Mouse (Mus musculus): ENCODE results near the gene Med31. TPM values are rescaled to one million over a fixed set of nuclear protein-coding genes. Genes with fewer than 3 reads are reported as not detected.
A peak's percentile ranks its signal among the peaks of the same experiment; 100 is the strongest.

Med31 gene
- total and polyA plus RNA-seq, 3 experiments = 21.7 to 33.4 (median 25.5) TPM

GRCm38 (mm10) chr11:72217116-72217515 lies 1.7 kb upstream of the Med31 start:
- TF ChIP-seq ZNF384 (IDR thresholded peaks at IDR 0.05; ENCODE audit: low read depth, low read length) (no peak), MYC (IDR thresholded peaks at IDR 0.05; ENCODE audit: low read depth, low read length) (no peak), ZKSCAN1 (IDR thresholded peaks at IDR 0.05; ENCODE audit: borderline replicate concordance, low read depth, low read length) (no peak), ZC3H11A (IDR thresholded peaks at IDR 0.05; ENCODE audit: low read depth, low read length) (no peak), TCF12 (IDR thresholded peaks at IDR 0.05; ENCODE audit: low read depth, low read length) (no peak), JUND (conservative IDR thresholded peaks at IDR 0.05; ENCODE audit: low read depth, low read length) (no peak), USF2 (conservative IDR thresholded peaks at IDR 0.05; ENCODE audit: low read depth, low read length) (no peak), CTCF (conservative IDR thresholded peaks at IDR 0.05 in 1 of 2, IDR thresholded peaks at IDR 0.05 in 1 of 2; ENCODE audit: low read depth in 2 of 2, low read length in 2 of 2) (no peak)
- Histone ChIP-seq H3K4me2 (ENCODE audit: insufficient read depth, low read depth, poor library complexity, severe bottlenecking) (no peak overlapping the region), H3K4me1 (ENCODE audit: control insufficient read depth in 1 of 2, insufficient read depth in 2 of 2) (peaks cover 10 to 42% of the 10 kb centered on the region in 2 experiments), H3K27me3 (replicated peaks) (no peaks in the 10 kb centered on the region), H3K4me3 (replicated peaks in 1 of 3; ENCODE audit: low read depth in 2 of 3, low read length in 2 of 3, poor library complexity in 1 of 3) (no peak overlapping the region), H3K9ac (ENCODE audit: insufficient read depth, low read depth) (no peak overlapping the region), H3K9me3 (replicated peaks; ENCODE audit: low read length) (no peaks in the 10 kb centered on the region), H3K79me2 (replicated peaks; ENCODE audit: control insufficient read depth, extremely low read depth, insufficient read depth, poor library complexity, severe bottlenecking) (peaks cover 4% of the 10 kb centered on the region; the same call in 1 of the 2 replicates), H3K27ac (ENCODE audit: insufficient read depth, low read depth) (no peak overlapping the region), H3K36me3 (replicated peaks in 1 of 2; ENCODE audit: control insufficient read depth in 1 of 2, insufficient read depth in 1 of 2, low read length in 1 of 2) (peaks cover 2 to 10% of the 10 kb centered on the region in 2 experiments)
- no peak for DNase-seq (ENCODE audit: extremely low read depth)
- in situ Hi-C loops (cut with MboI; ENCODE audit: low pct_ligation_motif_present, low pct_unique_long_range_greater_than_20kb, low sequenced_read_pairs) = loop anchor here (5.0 to 25.0 kb wide), 2 partner anchors 220 to 320 kb away; partner anchors contain the start of gene Ggt6
- dilution Hi-C loops (cut with MboI; ENCODE audit: extremely low pct_ligation_motif_present, extremely low pct_unique_long_range_greater_than_20kb, low sequenced_read_pairs) = no loop called here

- in situ Hi-C loops (cut with MboI; ENCODE audit: low pct_ligation_motif_present, low pct_unique_long_range_greater_than_20kb, low sequenced_read_pairs) = loop anchor here (5.0 to 25.0 kb wide), 2 partner anchors 223 to 323 kb away; partner anchors contain the start of gene Ggt6
- TF ChIP-seq CTCF (conservative IDR thresholded peaks at IDR 0.05 in 1 of 2, IDR thresholded peaks at IDR 0.05 in 1 of 2; ENCODE audit: low read depth in 2 of 2, low read length in 2 of 2) (no peak), SIN3A (IDR thresholded peaks at IDR 0.05; ENCODE audit: low read length) (peak; percentile 96), CHD2 (IDR thresholded peaks at IDR 0.05; ENCODE audit: low read length) (no peak), SMC3 (IDR thresholded peaks at IDR 0.05; ENCODE audit: low read depth, low read length) (no peak), IRF4 (IDR thresholded peaks at IDR 0.05; ENCODE audit: low read depth, low read length) (peak; percentile 64), RCOR1 (conservative IDR thresholded peaks at IDR 0.05; ENCODE audit: low read depth, low read length) (no peak), MYC (IDR thresholded peaks at IDR 0.05; ENCODE audit: low read depth, low read length) (0 out of 2 replicates have a peak, but pooled peaks have one; percentile 85), ELF1 (IDR thresholded peaks at IDR 0.05; ENCODE audit: low read depth, low read length) (peak; percentile 95), BHLHE40 (IDR thresholded peaks at IDR 0.05; ENCODE audit: low read depth, low read length) (no peak), NRF1 (IDR thresholded peaks at IDR 0.05; ENCODE audit: low read depth, low read length) (peak; percentile 91), RAD21 (IDR thresholded peaks at IDR 0.05; ENCODE audit: low read depth, low read length) (no peak), MXI1 (IDR thresholded peaks at IDR 0.05; ENCODE audit: low read depth, low read length) (peak; percentile 88), PAX5 (IDR thresholded peaks at IDR 0.05; ENCODE audit: low read length) (no peak), TBP (conservative IDR thresholded peaks at IDR 0.05; ENCODE audit: low read depth, low read length) (peak; percentile 41; the same call in 1 of the 2 replicates), JUN (IDR thresholded peaks at IDR 0.05; ENCODE audit: insufficient read depth, low read depth, low read length) (peak; percentile 37; the same call in 1 of the 2 replicates), UBTF (IDR thresholded peaks at IDR 0.05; ENCODE audit: low read depth, low read length) (no peak), JUND (conservative IDR thresholded peaks at IDR 0.05; ENCODE audit: low read depth, low read length) (no peak), ZC3H11A (IDR thresholded peaks at IDR 0.05; ENCODE audit: low read depth, low read length) (no peak), NELFE (IDR thresholded peaks at IDR 0.05; ENCODE audit: low read depth, low read length) (peak; percentile 74), USF1 (IDR thresholded peaks at IDR 0.05; ENCODE audit: low read depth, low read length) (peak; percentile 2; the same call in 1 of the 2 replicates), E2F4 (IDR thresholded peaks at IDR 0.05; ENCODE audit: insufficient replicate concordance, low read depth, low read length) (no peak), GABPA (IDR thresholded peaks at IDR 0.05; ENCODE audit: insufficient replicate concordance, low read depth, low read length) (peak; percentile 98), CHD1 (IDR thresholded peaks at IDR 0.05; ENCODE audit: low read depth, low read length) (no peak), POLR2A (IDR thresholded peaks at IDR 0.05; ENCODE audit: low read depth, low read length) (peak; percentile 88), ZNF384 (IDR thresholded peaks at IDR 0.05; ENCODE audit: low read depth, low read length) (no peak), KAT2A (IDR thresholded peaks at IDR 0.05; ENCODE audit: insufficient replicate concordance, low read length) (0 out of 2 replicates have a peak, but pooled peaks have one; percentile 73), ZKSCAN1 (IDR thresholded peaks at IDR 0.05; ENCODE audit: borderline replicate concordance, low read depth, low read length) (no peak)
These were observed 592 bp downstream of the Med31 start for GRCm38 (mm10) chr11:72214591-72215409.

More at GRCm38 (mm10) chr11:72214591-72215409, 592 bp downstream of the Med31 start:
- Histone ChIP-seq H3K27ac (ENCODE audit: insufficient read depth, low read depth) (peak overlapping the region; percentile 22; the same call in 1 of the 2 replicates), H3K9me3 (replicated peaks; ENCODE audit: low read length) (no peaks in the 10 kb centered on the region), H3K4me2 (ENCODE audit: insufficient read depth, low read depth, poor library complexity, severe bottlenecking) (peak overlapping the region; percentile 53), H3K79me2 (replicated peaks; ENCODE audit: control insufficient read depth, extremely low read depth, insufficient read depth, poor library complexity, severe bottlenecking) (peaks cover 4% of the 10 kb centered on the region; the same call in 1 of the 2 replicates), H3K27me3 (replicated peaks) (no peaks in the 10 kb centered on the region), H3K4me1 (ENCODE audit: control insufficient read depth in 1 of 2, insufficient read depth in 2 of 2) (peaks cover 10 to 39% of the 10 kb centered on the region in 2 experiments), H3K4me3 (replicated peaks in 1 of 3; ENCODE audit: low read depth in 2 of 3, low read length in 2 of 3, poor library complexity in 1 of 3) (peak overlapping the region; percentile 70 to 99 (median 79)), H3K9ac (ENCODE audit: insufficient read depth, low read depth) (peak overlapping the region; percentile 95), H3K36me3 (replicated peaks in 1 of 2; ENCODE audit: control insufficient read depth in 1 of 2, insufficient read depth in 1 of 2, low read length in 1 of 2) (peaks cover 18 to 33% of the 10 kb centered on the region in 2 experiments)
- DNase-seq (ENCODE audit: extremely low read depth) = peak; percentile 99
- dilution Hi-C loops (cut with MboI; ENCODE audit: extremely low pct_ligation_motif_present, extremely low pct_unique_long_range_greater_than_20kb, low sequenced_read_pairs) = no loop called here
